8 mouse cellular contexts compared by ENCODE assay signal in the genomic region with DNA sequence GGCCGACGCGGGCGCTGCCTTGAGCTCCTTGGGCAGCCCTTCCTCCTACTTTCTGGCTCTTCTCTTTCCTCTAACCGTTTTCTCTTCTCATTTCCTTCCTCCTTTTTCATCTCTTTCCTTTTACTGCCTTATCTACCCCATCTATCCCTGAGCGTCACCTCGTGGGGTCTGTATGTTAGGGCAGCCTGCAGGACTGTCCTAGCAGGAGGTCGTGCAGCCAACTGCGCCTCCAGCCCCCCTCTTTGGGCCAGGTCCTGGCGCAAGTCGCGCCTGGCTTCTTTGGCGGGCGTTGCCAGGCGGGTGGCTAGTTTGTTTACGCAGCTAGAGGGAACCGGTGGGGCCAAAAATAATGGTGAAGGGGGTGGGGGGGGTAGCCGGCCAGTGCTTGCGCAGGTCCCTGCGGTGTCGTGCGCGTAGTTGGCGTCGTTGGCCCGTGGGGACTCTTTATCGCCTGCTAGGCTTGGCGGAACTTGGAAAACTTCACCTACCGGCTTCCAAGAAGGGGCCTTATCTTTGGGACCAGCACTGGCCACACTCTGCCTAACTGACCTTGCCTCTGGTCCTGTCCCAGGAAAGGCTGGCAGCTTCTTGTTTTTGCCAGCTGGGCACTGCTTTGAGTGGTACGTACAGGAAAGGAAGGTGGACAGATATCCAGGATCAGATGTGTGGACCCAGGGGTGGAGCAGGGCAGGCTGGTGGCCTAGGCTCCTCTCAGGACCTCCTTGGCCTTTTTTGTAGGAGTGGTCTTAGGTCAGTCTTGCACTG. TPM values are rescaled to one million over a fixed set of nuclear protein-coding genes. Genes with fewer than 3 reads are reported as not detected.
DNase-seq lines count a peak whose midpoint lies in the region; ATAC-seq and TF ChIP-seq lines count a peak whose summit lies in the region.

No protein-coding gene starts in this region.

- H3K4me1 ChIP-seq in intestine, embryonic 15.5 days (replicated peaks), result peaks cover 37% of the 10 kb centered on the region
- H3K4me1 ChIP-seq in lung, postnatal 0 days (ENCODE audit: insufficient read depth, low read depth, low read length), result peaks cover 10% of the 10 kb centered on the region; the same call in 1 of the 2 replicates

- TF ChIP-seq CTCF in lung, postnatal 0 days (IDR thresholded peaks at IDR 0.05), result peak; percentile 51

- H3K4me2 ChIP-seq in intestine, embryonic 15.5 days (replicated peaks), result peak overlapping the region; percentile 93
- peak overlapping the region; percentile 83 for H3K4me2 ChIP-seq in lung, postnatal 0 days (replicated peaks; ENCODE audit: low read depth, low read length)

- H3K4me3 ChIP-seq in intestine, embryonic 15.5 days (replicated peaks), result peak overlapping the region; percentile 90
- peak overlapping the region; percentile 96 for H3K4me3 ChIP-seq in lung, postnatal 0 days (ENCODE audit: low read depth, low read length)

- ATAC-seq in intestine, embryonic 15.5 days, result no peak
- no peak for ATAC-seq in lung, postnatal 0 days

- peaks cover 22% of the 10 kb centered on the region for H3K36me3 ChIP-seq in intestine, embryonic 15.5 days
- H3K36me3 ChIP-seq in lung, postnatal 0 days (ENCODE audit: insufficient read depth, low read length), result 0 out of 2 replicates have a peak, but pooled peaks cover 5% of the 10 kb centered on the region

- TF ChIP-seq EP300 in lung, postnatal 0 days (IDR thresholded peaks at IDR 0.05), result no peak

- peak overlapping the region; percentile 95 for H3K9ac ChIP-seq in intestine, embryonic 15.5 days
- H3K9ac ChIP-seq in lung, postnatal 0 days (replicated peaks; ENCODE audit: low read depth), result peak overlapping the region; percentile 92

- DNase-seq in lung, adult 18-20 months, result peak; percentile 73 to 80
- no peak for DNase-seq in lung, postnatal 25 days (ENCODE audit: low spot score)
- peak; percentile 50 to 53 for DNase-seq in cerebellum, postnatal 14 days
- peak; percentile 60 for DNase-seq in gastrocnemius, postnatal 36 days
- DNase-seq in lung, postnatal 0 days (ENCODE audit: low spot score), result peak; percentile 68
- DNase-seq in spleen, postnatal 10 days (ENCODE audit: low spot score in 2 of 2), result peak; percentile 65 to 67
- DNase-seq in left cerebral cortex, adult 18-20 months (ENCODE audit: low spot score in 2 of 2), result no peak

- no peak overlapping the region for H3K27ac ChIP-seq in intestine, embryonic 15.5 days
- peak overlapping the region; percentile 88 for H3K27ac ChIP-seq in lung, postnatal 0 days (ENCODE audit: low read length)

- 3% methylated on average over 30 of the region's 30 CpGs for WGBS in intestine, embryonic 15.5 days
- WGBS in lung, postnatal 0 days, result 2% methylated on average over 30 of the region's 30 CpGs

- no peaks in the 10 kb centered on the region for H3K27me3 ChIP-seq in intestine, embryonic 15.5 days (replicated peaks)
- no peaks in the 10 kb centered on the region for H3K27me3 ChIP-seq in lung, postnatal 0 days (replicated peaks; ENCODE audit: insufficient read depth, low read length)

- intact Hi-C loops in gastrocnemius, postnatal 36 days (cut with DNase I), result no loop called here

- H3K9me3 ChIP-seq in intestine, embryonic 15.5 days, result no peaks in the 10 kb centered on the region
- no peaks in the 10 kb centered on the region for H3K9me3 ChIP-seq in lung, postnatal 0 days (ENCODE audit: low read length)

RNA-seq across cellular contexts. Expression of gene Stk11, which starts 1.5 kb away (rescaled TPM):
- total RNA-seq in gastrocnemius, postnatal 36 days (2021), result 100 to 1,000 TPM; 120 to 135 TPM
- polyA plus RNA-seq in intestine, embryonic 15.5 days (2015; fragmentation: Nextera tagmentation; extraction: Ambion mirVana), result 14.4 and 21.2 TPM in 2 replicates
- polyA plus RNA-seq in lung, postnatal 0 days (2015; fragmentation: Nextera tagmentation; extraction: Ambion mirVana), result 19.0 and 19.8 TPM in 2 replicates
- total RNA-seq in left cerebral cortex, adult 18-20 months (2021), result 100 to 1,000 TPM; 108 to 109 TPM

RNA-seq across cellular contexts. Expression of gene Sbno2, which starts 11.7 kb away (rescaled TPM):
- total RNA-seq in gastrocnemius, postnatal 36 days (2021), result 1 to 10 TPM; 4.5 to 7.3 TPM
- 12.8 and 14.0 TPM in 2 replicates for polyA plus RNA-seq in intestine, embryonic 15.5 days (2015; fragmentation: Nextera tagmentation; extraction: Ambion mirVana)
- 17.5 and 26.4 TPM in 2 replicates for polyA plus RNA-seq in lung, postnatal 0 days (2015; fragmentation: Nextera tagmentation; extraction: Ambion mirVana)
- 10 to 100 TPM; 16.8 to 18.8 TPM for total RNA-seq in left cerebral cortex, adult 18-20 months (2021)

RNA-seq across cellular contexts. Expression of gene Atp5d, which starts 21.3 kb away (rescaled TPM):
- total RNA-seq in gastrocnemius, postnatal 36 days (2021), result 100 to 1,000 TPM; 600 to 616 TPM
- polyA plus RNA-seq in intestine, embryonic 15.5 days (2015; fragmentation: Nextera tagmentation; extraction: Ambion mirVana), result 701 and 737 TPM in 2 replicates
- 463 and 491 TPM in 2 replicates for polyA plus RNA-seq in lung, postnatal 0 days (2015; fragmentation: Nextera tagmentation; extraction: Ambion mirVana)
- 100 to 1,000 TPM; 367 to 371 TPM for total RNA-seq in left cerebral cortex, adult 18-20 months (2021)

RNA-seq across cellular contexts. Expression of gene Cbarp, which starts 23.5 kb away (rescaled TPM):
- 1 to 10 TPM; 1.4 to 2.1 TPM for total RNA-seq in gastrocnemius, postnatal 36 days (2021)
- polyA plus RNA-seq in intestine, embryonic 15.5 days (2015; fragmentation: Nextera tagmentation; extraction: Ambion mirVana), result 4.8 and 5.1 TPM in 2 replicates
- polyA plus RNA-seq in lung, postnatal 0 days (2015; fragmentation: Nextera tagmentation; extraction: Ambion mirVana), result 5.1 and 5.5 TPM in 2 replicates
- 100 to 1,000 TPM; 418 to 437 TPM for total RNA-seq in left cerebral cortex, adult 18-20 months (2021)

RNA-seq across cellular contexts. Expression of gene Midn, which starts 31.0 kb away (rescaled TPM):
- total RNA-seq in gastrocnemius, postnatal 36 days (2021), result 10 to 100 TPM; 37.6 to 49.3 TPM
- polyA plus RNA-seq in intestine, embryonic 15.5 days (2015; fragmentation: Nextera tagmentation; extraction: Ambion mirVana), result 14.1 and 16.1 TPM in 2 replicates
- polyA plus RNA-seq in lung, postnatal 0 days (2015; fragmentation: Nextera tagmentation; extraction: Ambion mirVana), result 13.2 and 14.2 TPM in 2 replicates
- total RNA-seq in left cerebral cortex, adult 18-20 months (2021), result 100 to 1,000 TPM; 105 TPM

Comparison
In these comparisons a context has a peak if more than half of its experiments do, and no peak if none do; other contexts are left out.
1. DNase-seq: peak in lung, adult 18-20 months (2 of 2), cerebellum, postnatal 14 days (2 of 2), gastrocnemius, postnatal 36 days (2 of 2), lung, postnatal 0 days (single experiment) and spleen, postnatal 10 days (2 of 2); none in lung, postnatal 25 days (single experiment) and left cerebral cortex, adult 18-20 months (0 of 2).